Mouse (Mus musculus): ENCODE results near the gene Tex38.

- no peak for TF ChIP-seq CTCF (IDR thresholded peaks at IDR 0.05; ENCODE audit: control insufficient read depth, insufficient read depth, low read length)
- no peak for TF ChIP-seq POLR2A (IDR thresholded peaks at IDR 0.05; ENCODE audit: borderline replicate concordance, control insufficient read depth, low read depth, low read length)
These were observed 46.2 kb upstream of the Tex38 start for GRCm38 (mm10) chr4:115827066-115827465.
